Mouse (Mus musculus): ENCODE data around the gene Shpk. TPM values are rescaled to one million over a fixed set of nuclear protein-coding genes. Genes with fewer than 3 reads are reported as not detected.
A peak's percentile ranks its signal among the peaks of the same experiment; 100 is the strongest.

The Shpk gene
- polyA plus RNA-seq, 1 experiment from 2014 or later = 1.6 TPM

DNA sequence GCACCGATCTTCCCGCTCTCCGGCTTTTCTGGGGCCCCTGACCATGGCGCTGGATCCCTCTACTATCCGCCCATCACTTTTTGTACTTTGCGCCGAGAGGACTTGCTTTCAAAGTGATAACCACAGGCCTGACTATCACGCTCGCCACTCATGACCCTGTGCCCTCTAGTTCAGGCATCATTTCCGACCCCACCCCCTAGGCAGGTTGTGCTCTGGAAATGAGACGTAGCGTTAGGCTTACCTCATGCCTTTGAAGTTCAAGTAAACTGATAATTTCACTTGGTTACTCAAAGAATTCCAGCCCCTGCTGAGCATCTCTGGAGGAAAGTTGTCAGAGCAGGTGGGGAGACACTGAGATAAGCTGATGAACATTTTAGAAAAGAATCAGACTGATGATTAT lies 619 bp downstream of the Shpk start:
- Histone ChIP-seq H3K9me3 (no peaks in the 10 kb centered on the region), H3K27ac (no peak overlapping the region), H3K9ac (replicated peaks) (peak overlapping the region; percentile 56), H3K27me3 (peaks cover 7% of the 10 kb centered on the region; the same call in 1 of the 2 replicates), H3K4me2 (peak overlapping the region; percentile 84), H3K4me3 (replicated peaks) (peak overlapping the region; percentile 67), H3K36me3 (0 out of 2 replicates have a peak, but pooled peaks cover 3% of the 10 kb centered on the region), H3K4me1 (replicated peaks) (peaks cover 15% of the 10 kb centered on the region)
- ATAC-seq (ENCODE audit: insufficient number of reproducible peaks, insufficient read depth, low FRiP score, low TSS enrichment, low read depth) = no peak
- 4% methylated on average over 12 of the region's 12 CpGs for WGBS

DNA sequence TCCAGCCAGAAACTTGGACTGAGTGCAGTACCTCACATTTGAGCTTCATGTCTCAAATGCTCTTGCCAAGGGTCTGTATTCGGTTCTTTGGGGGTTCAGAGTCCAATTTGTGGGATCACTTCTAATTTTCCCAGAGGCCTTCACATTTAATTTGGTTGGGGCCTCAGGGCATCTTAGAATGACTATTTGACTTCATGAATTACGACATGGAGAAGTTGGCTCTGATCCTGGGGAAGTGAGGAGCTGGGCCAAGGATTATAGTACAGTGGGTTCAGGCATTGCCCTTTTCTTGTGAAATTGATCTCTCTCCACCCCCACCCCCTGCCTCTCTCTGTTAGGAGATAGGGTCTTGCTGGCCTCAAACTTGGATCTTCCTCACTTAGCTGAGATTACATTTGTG lies 1.8 kb downstream of the Shpk start:
- no peak for ATAC-seq (ENCODE audit: insufficient number of reproducible peaks, insufficient read depth, low FRiP score, low TSS enrichment, low read depth)

DNA sequence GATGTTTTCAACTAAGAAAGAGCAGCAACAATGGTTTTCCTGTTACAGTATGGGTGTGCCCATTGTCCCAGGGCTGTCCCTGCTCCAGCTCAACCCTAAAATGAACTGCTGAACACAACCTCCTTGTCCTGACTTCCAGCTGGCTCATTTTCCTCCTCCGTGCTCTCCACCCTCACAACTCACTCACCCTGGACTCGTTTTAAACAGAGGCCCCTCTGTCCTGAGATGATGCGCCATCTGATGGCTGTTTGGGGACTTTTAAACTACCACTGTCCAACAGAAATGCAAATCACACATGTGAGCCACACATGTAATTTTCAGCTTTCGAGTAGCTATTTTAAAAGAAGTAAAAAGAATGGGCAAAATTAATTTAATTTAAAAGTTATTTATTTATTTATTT lies 2.3 kb downstream of the Shpk start:
- no peaks in the 10 kb centered on the region for H3K9me3 ChIP-seq
- H3K4me2 ChIP-seq = no peak overlapping the region
- peaks cover 15% of the 10 kb centered on the region for H3K4me1 ChIP-seq (replicated peaks)
- ATAC-seq (ENCODE audit: insufficient number of reproducible peaks, insufficient read depth, low FRiP score, low TSS enrichment, low read depth) = no peak
- no peak overlapping the region for H3K4me3 ChIP-seq (replicated peaks)
- WGBS = 42% methylated on average over 4 of the region's 4 CpGs
- no peak overlapping the region for H3K9ac ChIP-seq (replicated peaks)
- H3K27ac ChIP-seq = no peak overlapping the region
- H3K27me3 ChIP-seq = peaks cover 7% of the 10 kb centered on the region; the same call in 1 of the 2 replicates
- H3K36me3 ChIP-seq = no peaks in the 10 kb centered on the region

More for the DNA sequence above, 1.8 kb downstream of the Shpk start:
- Histone ChIP-seq H3K36me3 (no peaks in the 10 kb centered on the region), H3K4me1 (replicated peaks) (peaks cover 15% of the 10 kb centered on the region), H3K9ac (replicated peaks) (no peak overlapping the region), H3K27me3 (peaks cover 7% of the 10 kb centered on the region; the same call in 1 of the 2 replicates), H3K4me3 (replicated peaks) (no peak overlapping the region), H3K9me3 (no peaks in the 10 kb centered on the region), H3K4me2 (no peak overlapping the region), H3K27ac (no peak overlapping the region)
- WGBS = 75% methylated on average over 2 of the region's 2 CpGs

DNA sequence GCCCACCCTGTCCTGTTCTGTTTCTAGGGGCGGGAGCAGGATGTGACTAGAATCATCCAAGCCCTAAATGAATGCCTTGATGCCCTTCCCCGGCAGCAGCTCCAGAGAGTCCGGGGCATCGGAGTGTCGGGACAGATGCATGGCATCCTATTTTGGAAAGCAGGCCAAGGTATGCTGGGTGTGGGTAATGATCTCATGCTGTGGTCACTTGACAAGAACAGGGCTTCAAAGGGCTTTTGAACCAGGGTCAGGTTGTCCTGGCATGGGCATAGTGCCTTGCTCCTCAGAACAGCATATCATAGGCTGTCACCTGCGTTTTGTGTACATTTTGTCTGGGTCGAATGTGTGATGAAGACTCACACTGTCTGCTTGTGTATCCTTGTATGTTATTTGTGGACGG lies 4.6 kb downstream of the Shpk start:
- Histone ChIP-seq H3K4me2 (no peak overlapping the region), H3K4me3 (replicated peaks) (no peak overlapping the region), H3K4me1 (replicated peaks) (peaks cover 5% of the 10 kb centered on the region; the same call in 1 of the 2 replicates), H3K36me3 (no peaks in the 10 kb centered on the region), H3K9me3 (no peaks in the 10 kb centered on the region), H3K27me3 (peaks cover 7% of the 10 kb centered on the region; the same call in 1 of the 2 replicates), H3K27ac (no peak overlapping the region), H3K9ac (replicated peaks) (no peak overlapping the region)
- ATAC-seq (ENCODE audit: insufficient number of reproducible peaks, insufficient read depth, low FRiP score, low TSS enrichment, low read depth) = no peak
- WGBS = 88% methylated on average over 8 of the region's 8 CpGs

DNA sequence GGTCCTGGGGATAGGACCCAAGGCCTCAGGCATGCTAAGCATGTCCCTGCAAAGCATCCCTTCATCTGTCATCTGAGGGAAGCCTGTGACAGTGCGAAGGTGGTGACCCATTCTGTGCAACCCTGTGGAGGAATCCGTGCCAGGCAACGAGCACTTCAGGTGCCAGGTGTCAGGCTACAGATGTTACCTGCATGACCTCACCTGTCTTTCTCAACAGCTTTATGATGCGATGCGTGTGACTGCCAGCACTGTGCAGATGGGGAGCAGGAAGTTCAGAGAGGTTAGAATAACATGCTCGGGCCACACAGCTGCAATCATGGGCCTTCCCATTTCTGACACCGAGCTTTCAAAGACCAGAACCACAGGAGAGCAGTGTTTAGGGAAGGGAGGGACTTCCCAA lies 5.9 kb downstream of the Shpk start:
- no peaks in the 10 kb centered on the region for H3K36me3 ChIP-seq

DNA sequence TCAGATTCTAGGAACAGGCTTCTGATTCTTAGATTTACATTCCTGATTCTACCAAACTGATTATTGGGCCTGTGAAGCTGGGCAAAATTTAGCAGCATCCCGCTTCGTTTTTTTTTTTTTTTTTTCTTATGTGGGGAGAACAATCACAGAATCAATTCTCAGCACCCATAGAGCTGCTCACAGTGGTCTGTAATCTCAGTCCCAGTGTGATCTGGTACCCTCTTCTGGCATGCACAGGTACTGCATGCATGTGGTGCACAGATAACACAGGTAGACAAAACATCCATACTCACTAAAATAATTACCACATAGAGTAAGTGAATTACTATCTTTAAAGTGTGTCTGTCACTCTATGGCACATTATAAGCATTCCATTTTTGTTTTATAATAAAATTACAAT lies 8.4 kb downstream of the Shpk start:
- Histone ChIP-seq H3K36me3 (no peaks in the 10 kb centered on the region), H3K4me1 (replicated peaks) (no peaks in the 10 kb centered on the region), H3K4me3 (replicated peaks) (no peak overlapping the region), H3K4me2 (no peak overlapping the region), H3K27me3 (no peaks in the 10 kb centered on the region), H3K9me3 (no peaks in the 10 kb centered on the region), H3K9ac (replicated peaks) (no peak overlapping the region), H3K27ac (no peak overlapping the region)
- WGBS = 78% methylated on average over 2 of the region's 2 CpGs
- ATAC-seq (ENCODE audit: insufficient number of reproducible peaks, insufficient read depth, low FRiP score, low TSS enrichment, low read depth) = no peak

More for the DNA sequence above, 5.9 kb downstream of the Shpk start:
- Histone ChIP-seq H3K4me1 (replicated peaks) (no peaks in the 10 kb centered on the region), H3K9ac (replicated peaks) (no peak overlapping the region), H3K4me3 (replicated peaks) (no peak overlapping the region), H3K9me3 (no peaks in the 10 kb centered on the region), H3K27ac (no peak overlapping the region), H3K27me3 (peaks cover under 1% of the 10 kb centered on the region; the same call in 1 of the 2 replicates), H3K4me2 (no peak overlapping the region)
- WGBS = 69% methylated on average over 7 of the region's 7 CpGs
- ATAC-seq (ENCODE audit: insufficient number of reproducible peaks, insufficient read depth, low FRiP score, low TSS enrichment, low read depth) = no peak

DNA sequence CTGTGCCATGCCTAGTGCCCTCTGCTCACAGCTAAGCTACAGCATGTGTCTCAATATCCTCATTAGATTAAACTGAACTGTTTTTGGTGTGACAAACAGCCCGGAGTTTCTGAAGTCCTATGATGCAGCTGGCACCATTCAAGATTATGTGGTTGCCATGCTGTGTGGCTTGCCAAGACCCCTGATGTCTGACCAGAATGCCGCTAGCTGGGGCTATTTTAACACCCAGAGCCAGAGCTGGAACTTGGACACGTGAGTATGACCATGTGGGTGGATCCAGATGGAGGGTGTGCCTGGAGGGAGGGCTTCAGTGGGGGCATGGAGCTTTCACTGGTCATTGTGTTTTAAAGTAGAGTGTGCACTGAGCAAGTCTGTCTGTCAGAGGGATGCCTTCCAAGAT lies 14.7 kb downstream of the Shpk start:
- Histone ChIP-seq H3K9me3 (no peaks in the 10 kb centered on the region), H3K4me2 (no peak overlapping the region), H3K4me3 (replicated peaks) (no peak overlapping the region), H3K9ac (replicated peaks) (no peak overlapping the region), H3K27ac (no peak overlapping the region), H3K36me3 (no peaks in the 10 kb centered on the region), H3K4me1 (replicated peaks) (no peaks in the 10 kb centered on the region), H3K27me3 (no peaks in the 10 kb centered on the region)
- WGBS = 79% methylated on average over 3 of the region's 3 CpGs
- ATAC-seq (ENCODE audit: insufficient number of reproducible peaks, insufficient read depth, low FRiP score, low TSS enrichment, low read depth) = no peak

DNA sequence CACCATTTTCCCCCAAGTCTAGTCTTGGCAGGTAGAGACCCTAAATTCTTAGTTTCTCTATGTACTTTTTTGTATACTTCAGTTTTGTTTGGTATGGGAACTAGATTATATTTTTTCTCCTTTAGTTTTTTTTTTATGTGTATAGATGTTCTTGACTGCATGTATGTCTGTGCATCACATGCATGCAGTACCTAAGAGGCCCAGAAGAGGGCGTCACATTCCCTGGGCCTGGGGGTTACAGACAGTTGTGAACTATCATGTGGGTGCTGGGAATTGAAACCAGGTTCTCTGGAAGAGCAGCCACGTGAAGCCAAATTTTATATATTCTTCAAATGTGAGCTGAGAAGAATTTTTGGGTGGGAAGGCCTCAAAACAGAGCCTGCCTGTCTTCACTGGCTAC lies 20.4 kb downstream of the Shpk start:
- Histone ChIP-seq H3K9me3 (no peaks in the 10 kb centered on the region), H3K27me3 (no peaks in the 10 kb centered on the region), H3K9ac (replicated peaks) (no peak overlapping the region), H3K4me2 (no peak overlapping the region), H3K27ac (no peak overlapping the region), H3K4me1 (replicated peaks) (no peaks in the 10 kb centered on the region), H3K36me3 (no peaks in the 10 kb centered on the region), H3K4me3 (replicated peaks) (no peak overlapping the region)
- 54% methylated on average over 2 of the region's 2 CpGs for WGBS
- ATAC-seq (ENCODE audit: insufficient number of reproducible peaks, insufficient read depth, low FRiP score, low TSS enrichment, low read depth) = no peak

DNA sequence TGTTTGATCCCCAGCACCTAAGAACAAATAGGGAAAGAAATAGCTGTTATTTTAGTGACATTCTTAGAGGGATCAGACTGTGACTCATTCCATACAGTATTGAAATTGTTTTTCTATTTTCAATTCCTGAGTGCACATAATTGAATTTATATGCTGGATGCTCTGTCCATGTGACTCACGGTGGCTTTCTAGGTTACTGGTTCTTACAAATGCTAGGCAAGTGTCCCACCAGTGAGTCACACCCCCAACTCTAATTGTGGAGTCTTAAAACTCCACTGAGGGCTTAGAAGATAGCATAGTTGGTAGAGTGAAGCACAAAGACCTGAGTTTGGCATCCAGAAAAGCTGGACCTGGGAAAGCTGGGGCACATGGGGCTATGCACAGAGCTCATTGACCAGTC lies 21.4 kb downstream of the Shpk start:
- ATAC-seq (ENCODE audit: insufficient number of reproducible peaks, insufficient read depth, low FRiP score, low TSS enrichment, low read depth) = no peak
- no peak overlapping the region for H3K27ac ChIP-seq
- no peaks in the 10 kb centered on the region for H3K36me3 ChIP-seq
- 84% methylated on average over 1 of the region's 1 CpGs for WGBS
- no peak overlapping the region for H3K4me2 ChIP-seq
- no peaks in the 10 kb centered on the region for H3K27me3 ChIP-seq
- H3K9me3 ChIP-seq = no peaks in the 10 kb centered on the region
- no peak overlapping the region for H3K4me3 ChIP-seq (replicated peaks)
- no peaks in the 10 kb centered on the region for H3K4me1 ChIP-seq (replicated peaks)
- no peak overlapping the region for H3K9ac ChIP-seq (replicated peaks)

DNA sequence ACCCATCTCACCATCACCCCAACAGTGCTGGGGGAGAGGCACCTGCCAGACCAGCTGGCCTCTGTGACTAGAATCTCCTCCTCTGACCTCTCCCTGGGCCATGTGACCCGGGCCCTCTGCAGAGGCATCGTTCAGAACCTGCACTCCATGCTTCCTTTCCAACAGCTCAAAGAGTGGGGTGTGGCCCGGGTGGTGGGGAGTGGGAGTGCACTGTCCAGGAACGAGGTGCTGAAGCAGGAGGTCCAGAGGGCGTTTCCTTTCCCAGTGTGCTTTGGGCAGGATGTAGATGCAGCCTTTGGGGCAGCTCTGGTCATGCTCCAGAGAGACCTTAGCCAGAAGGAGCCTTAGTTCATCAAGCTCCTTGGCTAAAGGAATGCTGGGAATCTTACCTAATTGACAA lies 23.6 kb downstream of the Shpk start:
- ATAC-seq (ENCODE audit: insufficient number of reproducible peaks, insufficient read depth, low FRiP score, low TSS enrichment, low read depth) = no peak
- H3K27me3 ChIP-seq = no peaks in the 10 kb centered on the region

DNA sequence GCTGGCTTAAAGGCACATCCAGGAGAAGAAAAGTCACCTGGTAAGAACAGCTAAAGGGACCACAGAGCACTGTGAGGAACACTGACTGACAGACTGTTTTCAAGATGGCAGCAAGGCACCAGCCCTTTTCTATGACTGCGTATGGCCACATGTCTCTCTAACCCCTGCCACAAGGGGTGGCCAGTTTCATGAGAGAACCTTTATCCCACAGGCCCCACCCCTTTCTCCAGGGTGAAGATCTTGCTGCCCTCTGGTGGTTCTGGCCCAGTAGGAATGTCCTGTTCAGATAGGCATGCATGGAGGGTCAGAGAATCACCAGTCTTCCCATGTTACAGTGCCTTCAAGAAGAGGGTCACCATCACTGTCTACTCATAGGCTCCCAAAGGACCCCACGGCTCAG lies 24.7 kb downstream of the Shpk start:
- 81% methylated on average over 2 of the region's 2 CpGs for WGBS

More for the DNA sequence above, 23.6 kb downstream of the Shpk start:
- WGBS = 36% methylated on average over 5 of the region's 5 CpGs
- Histone ChIP-seq H3K27ac (no peak overlapping the region), H3K36me3 (no peaks in the 10 kb centered on the region), H3K9ac (replicated peaks) (no peak overlapping the region), H3K4me1 (replicated peaks) (no peaks in the 10 kb centered on the region), H3K9me3 (no peaks in the 10 kb centered on the region), H3K4me2 (no peak overlapping the region), H3K4me3 (replicated peaks) (no peak overlapping the region)

DNA sequence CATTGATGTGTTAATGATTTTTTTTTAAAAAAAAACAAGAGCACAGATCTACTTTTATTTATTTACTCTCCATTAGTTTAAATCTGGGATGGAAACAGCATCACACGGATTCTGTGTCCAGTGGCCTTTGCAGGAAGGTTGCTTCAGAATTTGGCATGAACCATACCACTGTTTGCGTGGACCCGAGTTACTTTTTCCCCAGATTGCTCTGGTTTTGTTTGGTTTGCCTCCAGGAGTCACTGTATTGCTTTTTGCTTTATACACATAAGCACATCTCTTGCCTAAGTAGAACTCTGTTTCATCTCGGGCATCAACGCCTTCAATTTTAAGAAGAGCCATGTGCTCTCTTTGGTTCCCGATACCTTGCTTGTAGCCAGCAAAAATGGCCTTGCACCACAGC lies 26.6 kb downstream of the Shpk start:
- Histone ChIP-seq H3K9me3 (peaks cover 8% of the 10 kb centered on the region), H3K4me1 (replicated peaks) (no peaks in the 10 kb centered on the region), H3K27me3 (no peaks in the 10 kb centered on the region), H3K36me3 (no peaks in the 10 kb centered on the region), H3K4me3 (replicated peaks) (no peak overlapping the region), H3K9ac (replicated peaks) (no peak overlapping the region), H3K27ac (no peak overlapping the region), H3K4me2 (no peak overlapping the region)
- no peak for ATAC-seq (ENCODE audit: insufficient number of reproducible peaks, insufficient read depth, low FRiP score, low TSS enrichment, low read depth)
- 89% methylated on average over 6 of the region's 6 CpGs for WGBS

More for the DNA sequence above, 24.7 kb downstream of the Shpk start:
- no peak overlapping the region for H3K9ac ChIP-seq (replicated peaks)
- H3K4me3 ChIP-seq (replicated peaks) = no peak overlapping the region
- no peaks in the 10 kb centered on the region for H3K27me3 ChIP-seq
- no peak overlapping the region for H3K4me2 ChIP-seq
- no peak for ATAC-seq (ENCODE audit: insufficient number of reproducible peaks, insufficient read depth, low FRiP score, low TSS enrichment, low read depth)
- no peaks in the 10 kb centered on the region for H3K36me3 ChIP-seq
- H3K4me1 ChIP-seq (replicated peaks) = no peaks in the 10 kb centered on the region
- H3K9me3 ChIP-seq = peaks cover 4% of the 10 kb centered on the region
- H3K27ac ChIP-seq = no peak overlapping the region
